Mouse (Mus musculus) C2C12 (cell line): ENCODE data around the gene Kcnq5.

Experiments
- CTCF ChIP-seq: IDR thresholded peaks from one replicate; pipeline ENCODE4 v1.5.1; 2011; ENCODE audit not compliant: control insufficient read depth, insufficient read depth, insufficient read length
- FOSL1 ChIP-seq: IDR thresholded peaks from one replicate; pipeline ENCODE4 v1.8.0; 2011; ENCODE audit warnings: mild to moderate bottlenecking, low read length; ENCODE audit not compliant: poor library complexity, insufficient read depth, severe bottlenecking
- MAX ChIP-seq: IDR thresholded peaks from one replicate; pipeline ENCODE4 v1.6.1; 2011; ENCODE audit warnings: mild to moderate bottlenecking, control low read depth

DNA sequence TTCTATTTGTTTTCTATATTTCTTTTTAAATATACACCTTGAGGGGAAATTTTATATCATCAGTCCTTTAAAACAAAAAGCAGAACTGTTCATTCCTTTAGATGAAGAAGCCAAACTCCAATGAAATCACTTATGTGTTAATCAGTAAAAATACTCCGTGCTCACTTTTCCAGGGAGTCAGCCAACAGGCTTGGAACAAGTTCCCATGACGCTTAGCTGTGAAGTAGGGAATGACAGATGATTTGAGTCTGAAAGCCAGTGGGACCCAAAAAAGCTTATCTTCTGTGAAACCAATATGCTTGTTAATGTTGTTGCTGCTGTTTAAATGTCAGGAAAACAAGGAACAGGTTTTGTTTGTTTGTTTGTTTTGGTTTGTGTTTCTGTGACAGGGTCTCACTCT lies 326.3 kb downstream of the Kcnq5 start:
- TF ChIP-seq CTCF (no peak), MAX (no peak), FOSL1 (no peak)
